Mouse (Mus musculus) megakaryocyte, embryonic 14.5 days (primary cell): ENCODE measurements around the gene Cybb. TPM values are rescaled to one million over a fixed set of nuclear protein-coding genes. Genes with fewer than 3 reads are reported as not detected.
"Not testable (repeated sequence)": the region's sequence is repeated elsewhere in the genome, so short reads cannot be mapped to it uniquely, and the experiment has no call there.

Experiments used
- H3K27me3 ChIP-seq: replicated peaks from 2 replicates; pipeline ENCODE3; 2012; ENCODE audit warnings: inconsistent platforms
- H3K36me3 ChIP-seq: replicated peaks from 2 replicates; pipeline ENCODE3; 2012; ENCODE audit warnings: low read length, inconsistent platforms, mixed read lengths
- H3K4me1 ChIP-seq: 2 replicates; pipeline ENCODE4 v1.6.1; 2012; ENCODE audit warnings: inconsistent platforms
- H3K4me3 ChIP-seq: replicated peaks from 2 replicates; pipeline ENCODE3; 2012; ENCODE audit warnings: moderate library complexity, mild to moderate bottlenecking, inconsistent platforms
- H3K9me3 ChIP-seq: 2 replicates; pipeline ENCODE4 v1.6.1; 2012; ENCODE audit warnings: inconsistent platforms
- FLI1 ChIP-seq: IDR thresholded peaks from 2 replicates; pipeline ENCODE4 v1.6.1; 2012; ENCODE audit warnings: low read length, inconsistent platforms, mixed read lengths
- GATA1 ChIP-seq: IDR thresholded peaks from 3 replicates; pipeline ENCODE4 v1.6.1; 2012; ENCODE audit warnings: mixed read lengths, low read length, inconsistent platforms, borderline replicate concordance
- polyA plus RNA-seq: library from polyadenylated mRNA; stranded (reverse); fragments of >175 nt; gene quantifications from 2 replicates; pipeline ENCODE4 v1.2.3, GENCODE M21; 2012; ENCODE audit warnings: low replicate concordance; ENCODE audit not compliant: insufficient read depth

Gene Cybb
- 2.4 TPM in 1 of 2 replicates, not detected in the other for polyA plus RNA-seq

- no peaks in the 10 kb centered on the region for H3K4me1 ChIP-seq
- TF ChIP-seq FLI1 (no peak), GATA1 (no peak)
- H3K9me3 ChIP-seq: no peaks in the 10 kb centered on the region
- peaks cover 2% of the 10 kb centered on the region for H3K27me3 ChIP-seq
- H3K4me3 ChIP-seq: no peak within 1 kb of the TSS
- H3K36me3 ChIP-seq: no peaks in the 10 kb centered on the region
These were observed at the start of gene Cybb for GRCm38 (mm10) chrX:9487671-9488070. Cybb (minus strand) TSS chrX:9487771.

- Histone ChIP-seq H3K4me3 (no peak overlapping the region), H3K27me3 (no peaks in the 10 kb centered on the region), H3K36me3 (no peaks in the 10 kb centered on the region), H3K4me1 (no peaks in the 10 kb centered on the region), H3K9me3 (no peaks in the 10 kb centered on the region)
- TF ChIP-seq GATA1 (no peak), FLI1 (no peak)
These were observed 49.3 kb upstream of the Cybb start for GRCm38 (mm10) chrX:9536881-9537280.

GRCm38 (mm10) chrX:9519969-9520368 is 32.4 kb upstream of the Cybb start:
- not testable (repeated sequence) for H3K4me3 ChIP-seq, H3K27me3 ChIP-seq, H3K9me3 ChIP-seq, H3K4me1 ChIP-seq, H3K36me3 ChIP-seq

GRCm38 (mm10) chrX:9517531-9517930 is 30.0 kb upstream of the Cybb start:
- not testable (repeated sequence) for H3K9me3 ChIP-seq, H3K27me3 ChIP-seq, H3K4me3 ChIP-seq

GRCm38 (mm10) chrX:9475036-9475435 is 12.5 kb downstream of the Cybb start:
- H3K4me1 ChIP-seq, H3K9me3 ChIP-seq, H3K27me3 ChIP-seq, H3K4me3 ChIP-seq, H3K36me3 ChIP-seq: not testable (repeated sequence)

More at GRCm38 (mm10) chrX:9517531-9517930, 30.0 kb upstream of the Cybb start:
- not testable (repeated sequence) for H3K4me1 ChIP-seq, H3K36me3 ChIP-seq

GRCm38 (mm10) chrX:9474440-9474839 is 13.1 kb downstream of the Cybb start:
- no peaks in the 10 kb centered on the region for H3K36me3 ChIP-seq
- no peaks in the 10 kb centered on the region for H3K27me3 ChIP-seq
- no peaks in the 10 kb centered on the region for H3K9me3 ChIP-seq
- H3K4me1 ChIP-seq: no peaks in the 10 kb centered on the region
- TF ChIP-seq FLI1 (no peak), GATA1 (no peak)
- no peak overlapping the region for H3K4me3 ChIP-seq

- no peaks in the 10 kb centered on the region for H3K9me3 ChIP-seq
- no peaks in the 10 kb centered on the region for H3K27me3 ChIP-seq
- H3K4me1 ChIP-seq: no peaks in the 10 kb centered on the region
- TF ChIP-seq FLI1 (no peak), GATA1 (no peak)
- no peaks in the 10 kb centered on the region for H3K36me3 ChIP-seq
- H3K4me3 ChIP-seq: no peak overlapping the region
These were observed 13.8 kb downstream of the Cybb start for GRCm38 (mm10) chrX:9473768-9474167.

GRCm38 (mm10) chrX:9470811-9471388 is 16.7 kb downstream of the Cybb start:
- H3K4me3 ChIP-seq: no peak overlapping the region

GRCm38 (mm10) chrX:9469100-9469499 is 18.5 kb downstream of the Cybb start:
- Histone ChIP-seq H3K9me3 (no peaks in the 10 kb centered on the region), H3K36me3 (no peaks in the 10 kb centered on the region), H3K4me3 (no peak overlapping the region), H3K4me1 (no peaks in the 10 kb centered on the region), H3K27me3 (peaks cover 2% of the 10 kb centered on the region)
- TF ChIP-seq GATA1 (no peak), FLI1 (no peak)

More at GRCm38 (mm10) chrX:9470811-9471388, 16.7 kb downstream of the Cybb start:
- no peak for TF ChIP-seq FLI1
- TF ChIP-seq GATA1: no peak
- Histone ChIP-seq H3K27me3 (no peaks in the 10 kb centered on the region), H3K9me3 (no peaks in the 10 kb centered on the region), H3K36me3 (no peaks in the 10 kb centered on the region), H3K4me1 (no peaks in the 10 kb centered on the region)

- TF ChIP-seq GATA1: no peak
- no peak for TF ChIP-seq FLI1
- H3K4me1 ChIP-seq: no peaks in the 10 kb centered on the region
- H3K4me3 ChIP-seq: no peak overlapping the region
- H3K36me3 ChIP-seq: no peaks in the 10 kb centered on the region
- peaks cover 2% of the 10 kb centered on the region for H3K27me3 ChIP-seq
- H3K9me3 ChIP-seq: no peaks in the 10 kb centered on the region
These were observed 20.6 kb downstream of the Cybb start for GRCm38 (mm10) chrX:9467020-9467419.

- no peaks in the 10 kb centered on the region for H3K4me1 ChIP-seq
- no peak overlapping the region for H3K4me3 ChIP-seq
- TF ChIP-seq FLI1: no peak
- TF ChIP-seq GATA1: no peak
These were observed 21.7 kb downstream of the Cybb start for GRCm38 (mm10) chrX:9465890-9466289.

More at GRCm38 (mm10) chrX:9465890-9466289, 21.7 kb downstream of the Cybb start:
- Histone ChIP-seq H3K36me3 (no peaks in the 10 kb centered on the region), H3K27me3 (peaks cover 2% of the 10 kb centered on the region), H3K9me3 (no peaks in the 10 kb centered on the region)
